Comparison of ENCODE assay signal across 10 mouse cellular contexts in genomic region chr11:120609250-120609649, GRCm38 (mm10). TPM values are rescaled to one million over a fixed set of nuclear protein-coding genes. Genes with fewer than 3 reads are reported as not detected.
DNase-seq lines count a peak whose midpoint lies in the region; ATAC-seq and TF ChIP-seq lines count a peak whose summit lies in the region.
"Had no signal": no experiment of that assay in that cellular context is flagged by ENCODE, and none has a peak within 500 bp of the region (broad histone marks: within the 10 kb centered on the region; RNA-seq: fewer than 3 reads in every experiment).

No protein-coding gene starts in this region.

- 0 out of 2 replicates have a peak, but pooled peaks cover 12% of the 10 kb centered on the region for H3K27me3 ChIP-seq in heart, embryonic 13.5 days (replicated peaks)
- peaks cover 2% of the 10 kb centered on the region; the same call in 1 of the 2 replicates for H3K27me3 ChIP-seq in G1E (ENCODE audit: insufficient read depth, low read length)
- H3K27me3 ChIP-seq in hindbrain, postnatal 0 days (ENCODE audit: insufficient read depth, low read length): no peaks in the 10 kb centered on the region
- H3K27me3 ChIP-seq in liver, embryonic 11.5 days (replicated peaks; ENCODE audit: control insufficient read depth, insufficient read depth, low read length): peaks cover 4% of the 10 kb centered on the region; the same call in 1 of the 2 replicates

- peak; percentile 52; the same call in 1 of the 2 replicates for ATAC-seq in heart, embryonic 13.5 days (ENCODE audit: extremely low read depth, insufficient number of reproducible peaks, low FRiP score, low TSS enrichment)
- peak; percentile 52; the same call in 1 of the 2 replicates for ATAC-seq in G1E (ENCODE audit: extremely low read depth, insufficient number of reproducible peaks, low FRiP score, poor library complexity, severe bottlenecking)
- ATAC-seq in hindbrain, postnatal 0 days: no peak
- peak; percentile 76 for ATAC-seq in liver, embryonic 11.5 days (replicated peaks; ENCODE audit: low FRiP score)

- peaks cover 39% of the 10 kb centered on the region for H3K4me1 ChIP-seq in heart, embryonic 13.5 days
- H3K4me1 ChIP-seq in G1E (ENCODE audit: insufficient read depth, low read depth, low read length): peaks cover 52% of the 10 kb centered on the region
- 0 out of 2 replicates have a peak, but pooled peaks cover 6% of the 10 kb centered on the region for H3K4me1 ChIP-seq in hindbrain, postnatal 0 days (ENCODE audit: insufficient read depth, low read length)
- H3K4me1 ChIP-seq in liver, embryonic 11.5 days (replicated peaks; ENCODE audit: control insufficient read depth, insufficient read depth, low read length): peaks cover 18% of the 10 kb centered on the region

- peak overlapping the region; percentile 48 for H3K4me3 ChIP-seq in heart, embryonic 13.5 days
- no peak overlapping the region for H3K4me3 ChIP-seq in G1E (ENCODE audit: low read depth, low read length)
- H3K4me3 ChIP-seq in hindbrain, postnatal 0 days (ENCODE audit: low read length): no peak overlapping the region
- H3K4me3 ChIP-seq in liver, embryonic 11.5 days (ENCODE audit: low read depth, low read length): 0 out of 2 replicates have a peak overlapping the region, but pooled peaks have one; percentile 40

- peak overlapping the region; percentile 80 for H3K4me2 ChIP-seq in heart, embryonic 13.5 days
- no peak overlapping the region for H3K4me2 ChIP-seq in hindbrain, postnatal 0 days (ENCODE audit: low read depth, low read length)
- H3K4me2 ChIP-seq in liver, embryonic 11.5 days: peak overlapping the region; percentile 66

- intact Hi-C loops in heart, postnatal 36 days (cut with DNase I): no loop called here
- intact Hi-C loops in left cerebral cortex, postnatal 25 days (cut with DNase I): no loop called here

- peak overlapping the region; percentile 66 for H3K27ac ChIP-seq in heart, embryonic 13.5 days (replicated peaks)
- H3K27ac ChIP-seq in hindbrain, postnatal 0 days: no peak overlapping the region
- H3K27ac ChIP-seq in liver, embryonic 11.5 days (ENCODE audit: low read depth, low read length): peak overlapping the region; percentile 36; the same call in 1 of the 2 replicates

- 26% methylated on average over 8 of the region's 8 CpGs for WGBS in heart, embryonic 13.5 days
- WGBS in hindbrain, postnatal 0 days: 31% methylated on average over 8 of the region's 8 CpGs
- 32% methylated on average over 8 of the region's 8 CpGs for WGBS in liver, embryonic 11.5 days

- no peak for DNase-seq in heart, postnatal 36 days
- no peak for DNase-seq in G1E (ENCODE audit: low spot score)
- no peak for DNase-seq in hindbrain, postnatal 0 days (ENCODE audit: low spot score)
- DNase-seq in liver, embryonic 11.5 days (ENCODE audit: low spot score): no peak
- DNase-seq in left cerebral cortex, postnatal 25 days (ENCODE audit: low spot score in 2 of 2): no peak
- DNase-seq in lung, postnatal 36 days: no peak
- DNase-seq in right cerebral cortex, postnatal 4 days: no peak
- DNase-seq: cerebellum, adult 11-12 months had no signal

- peak overlapping the region; percentile 84 for H3K9ac ChIP-seq in heart, embryonic 13.5 days
- 0 out of 2 replicates have a peak overlapping the region, but pooled peaks have one; percentile 9 for H3K9ac ChIP-seq in hindbrain, postnatal 0 days (replicated peaks; ENCODE audit: low read length)
- peak overlapping the region; percentile 42; the same call in 1 of the 2 replicates for H3K9ac ChIP-seq in liver, embryonic 11.5 days (ENCODE audit: low read depth, low read length)

- peaks cover 75% of the 10 kb centered on the region for H3K36me3 ChIP-seq in heart, embryonic 13.5 days
- H3K36me3 ChIP-seq in G1E (replicated peaks): peaks cover 99% of the 10 kb centered on the region
- peaks cover 30% of the 10 kb centered on the region for H3K36me3 ChIP-seq in hindbrain, postnatal 0 days (ENCODE audit: insufficient read depth, low read length)
- peaks cover 30% of the 10 kb centered on the region for H3K36me3 ChIP-seq in liver, embryonic 11.5 days (ENCODE audit: control insufficient read depth, insufficient read depth, low read length)

- no peak for TF ChIP-seq CTCF in G1E (IDR thresholded peaks at IDR 0.05; ENCODE audit: low read depth, low read length)
- no peak for TF ChIP-seq CTCF in hindbrain, postnatal 0 days (IDR thresholded peaks at IDR 0.05; ENCODE audit: low read depth)

- H3K9me3 ChIP-seq in heart, embryonic 13.5 days: no peaks in the 10 kb centered on the region
- H3K9me3 ChIP-seq in G1E (replicated peaks): no peaks in the 10 kb centered on the region
- no peaks in the 10 kb centered on the region for H3K9me3 ChIP-seq in hindbrain, postnatal 0 days (ENCODE audit: low read length)
- no peaks in the 10 kb centered on the region for H3K9me3 ChIP-seq in liver, embryonic 11.5 days (ENCODE audit: control insufficient read depth, low read length)

RNA-seq across cellular contexts. Expression of gene Npb, which starts 1.0 kb away (rescaled TPM):
- 14.9 and 18.6 TPM in 2 replicates for polyA plus RNA-seq in heart, embryonic 13.5 days (2015; fragmentation: Nextera tagmentation; extraction: Ambion mirVana)
- total RNA-seq in heart, postnatal 36 days (2021): not detected
- 1.9 and 2.6 TPM in 2 replicates for total RNA-seq in G1E (2014; fragmentation: Nextera tagmentation)
- 0.58 TPM in 1 of 2 replicates, not detected in the other for total RNA-seq in G1E (2017)
- polyA plus RNA-seq in G1E (2012): 3.2 and 3.8 TPM in 2 replicates
- 0.78 TPM in 1 of 2 replicates, not detected in the other for total RNA-seq in hindbrain, postnatal 0 days (2014; rRNA removed)
- polyA plus RNA-seq in hindbrain, postnatal 0 days (2015; fragmentation: Nextera tagmentation; extraction: Ambion mirVana): 1.8 and 3.0 TPM in 2 replicates
- 3.6 and 6.3 TPM in 2 replicates for polyA plus RNA-seq in liver, embryonic 11.5 days (2014; fragmentation: Nextera tagmentation; extraction: Ambion mirVana)
- total RNA-seq in left cerebral cortex, postnatal 25 days (2021): not detected
- total RNA-seq: hematopoietic stem cell, adult 5-6 weeks had no signal

RNA-seq across cellular contexts. Expression of gene Pcyt2, which starts 8.5 kb away (rescaled TPM):
- 71.8 and 90.4 TPM in 2 replicates for polyA plus RNA-seq in heart, embryonic 13.5 days (2015; fragmentation: Nextera tagmentation; extraction: Ambion mirVana)
- total RNA-seq in heart, postnatal 36 days (2021): 10 to 100 TPM; 48.2 to 54.6 TPM
- total RNA-seq in G1E (2014; fragmentation: Nextera tagmentation) (29.0 and 43.1 TPM in 2 replicates), G1E (2017) (102 and 119 TPM in 2 replicates)
- polyA plus RNA-seq in G1E (2012): 129 and 146 TPM in 2 replicates
- total RNA-seq in hindbrain, postnatal 0 days (2014; rRNA removed): 120 and 142 TPM in 2 replicates
- 125 and 143 TPM in 2 replicates for polyA plus RNA-seq in hindbrain, postnatal 0 days (2015; fragmentation: Nextera tagmentation; extraction: Ambion mirVana)
- 165 and 175 TPM in 2 replicates for polyA plus RNA-seq in liver, embryonic 11.5 days (2014; fragmentation: Nextera tagmentation; extraction: Ambion mirVana)
- 100 to 1,000 TPM; 120 to 141 TPM for total RNA-seq in left cerebral cortex, postnatal 25 days (2021)

RNA-seq across cellular contexts. Expression of gene Anapc11, which starts 11.0 kb away (rescaled TPM):
- polyA plus RNA-seq in heart, embryonic 13.5 days (2015; fragmentation: Nextera tagmentation; extraction: Ambion mirVana): 174 and 199 TPM in 2 replicates
- 10 to 100 TPM; 75.6 to 87.1 TPM for total RNA-seq in heart, postnatal 36 days (2021)
- total RNA-seq in G1E (2014; fragmentation: Nextera tagmentation) (83.1 and 83.8 TPM in 2 replicates), G1E (2017) (62.3 and 69.3 TPM in 2 replicates)
- 176 and 212 TPM in 2 replicates for polyA plus RNA-seq in G1E (2012)
- total RNA-seq in hindbrain, postnatal 0 days (2014; rRNA removed): 38.0 and 39.6 TPM in 2 replicates
- polyA plus RNA-seq in hindbrain, postnatal 0 days (2015; fragmentation: Nextera tagmentation; extraction: Ambion mirVana): 198 and 200 TPM in 2 replicates
- polyA plus RNA-seq in liver, embryonic 11.5 days (2014; fragmentation: Nextera tagmentation; extraction: Ambion mirVana): 200 and 208 TPM in 2 replicates
- 10 to 100 TPM; 93.2 to 94.8 TPM for total RNA-seq in left cerebral cortex, postnatal 25 days (2021)

RNA-seq across cellular contexts. Expression of gene Alyref, which starts 11.1 kb away (rescaled TPM):
- polyA plus RNA-seq in heart, embryonic 13.5 days (2015; fragmentation: Nextera tagmentation; extraction: Ambion mirVana): 253 and 284 TPM in 2 replicates
- total RNA-seq in heart, postnatal 36 days (2021): 10 to 100 TPM; 46.4 to 47.8 TPM
- total RNA-seq in G1E (2014; fragmentation: Nextera tagmentation) (89.8 and 122 TPM in 2 replicates), G1E (2017) (270 and 280 TPM in 2 replicates)
- polyA plus RNA-seq in G1E (2012): 505 and 623 TPM in 2 replicates
- 95.2 and 114 TPM in 2 replicates for total RNA-seq in hindbrain, postnatal 0 days (2014; rRNA removed)
- 185 and 189 TPM in 2 replicates for polyA plus RNA-seq in hindbrain, postnatal 0 days (2015; fragmentation: Nextera tagmentation; extraction: Ambion mirVana)
- 601 and 617 TPM in 2 replicates for polyA plus RNA-seq in liver, embryonic 11.5 days (2014; fragmentation: Nextera tagmentation; extraction: Ambion mirVana)
- 10 to 100 TPM; 59.9 to 61.2 TPM for total RNA-seq in left cerebral cortex, postnatal 25 days (2021)

RNA-seq across cellular contexts. Expression of gene Sirt7, which starts 15.8 kb away (rescaled TPM):
- 17.7 and 20.4 TPM in 2 replicates for polyA plus RNA-seq in heart, embryonic 13.5 days (2015; fragmentation: Nextera tagmentation; extraction: Ambion mirVana)
- total RNA-seq in heart, postnatal 36 days (2021): 10 to 100 TPM; 10.0 to 10.1 TPM
- 28.9 and 35.3 TPM in 2 replicates for total RNA-seq in G1E (2014; fragmentation: Nextera tagmentation)
- total RNA-seq in G1E (2017): 74.5 and 96.2 TPM in 2 replicates
- polyA plus RNA-seq in G1E (2012): 169 and 256 TPM in 2 replicates
- total RNA-seq in hindbrain, postnatal 0 days (2014; rRNA removed): 30.8 and 32.8 TPM in 2 replicates
- polyA plus RNA-seq in hindbrain, postnatal 0 days (2015; fragmentation: Nextera tagmentation; extraction: Ambion mirVana): 32.3 and 38.3 TPM in 2 replicates
- polyA plus RNA-seq in liver, embryonic 11.5 days (2014; fragmentation: Nextera tagmentation; extraction: Ambion mirVana): 48.6 and 54.8 TPM in 2 replicates
- 10 to 100 TPM; 37.8 TPM for total RNA-seq in left cerebral cortex, postnatal 25 days (2021)

Comparison
In these comparisons a context has a peak if more than half of its experiments do, and no peak if none do; other contexts are left out.
1. H3K4me3 ChIP-seq: peak in heart, embryonic 13.5 days (single experiment) and liver, embryonic 11.5 days (single experiment); none in G1E (single experiment) and hindbrain, postnatal 0 days (single experiment).
2. H3K9ac ChIP-seq: peak in every context shown above with its lines; median percentile 84 in heart, embryonic 13.5 days; 42 in liver, embryonic 11.5 days; 9 in hindbrain, postnatal 0 days.